Mouse (Mus musculus): ENCODE results near the gene Pparg. TPM values are rescaled to one million over a fixed set of nuclear protein-coding genes. Genes with fewer than 3 reads are reported as not detected.
A peak's percentile ranks its signal among the peaks of the same experiment; 100 is the strongest.

The Pparg gene
- 17.8 and 20.5 TPM in 2 replicates for polyA plus RNA-seq (2015; fragmentation: Nextera tagmentation; extraction: Ambion mirVana)

- Histone ChIP-seq H3K27ac (ENCODE audit: low read depth, low read length) (peak within 1 kb of the TSS; percentile 78), H3K4me2 (replicated peaks; ENCODE audit: low read depth) (peak within 1 kb of the TSS; percentile 86), H3K9ac (ENCODE audit: low read depth, low read length) (peak within 1 kb of the TSS; percentile 75), H3K9me3 (ENCODE audit: control insufficient read depth) (no peaks in the 10 kb centered on the region), H3K27me3 (replicated peaks; ENCODE audit: control insufficient read depth, insufficient read depth, low read length) (no peaks in the 10 kb centered on the region), H3K4me3 (ENCODE audit: low read depth, low read length) (peak within 1 kb of the TSS; percentile 51), H3K4me1 (replicated peaks; ENCODE audit: control insufficient read depth, insufficient read depth, low read length) (no peaks in the 10 kb centered on the region), H3K36me3 (ENCODE audit: control insufficient read depth, insufficient read depth) (no peaks in the 10 kb centered on the region)
- under 1% methylated on average over 76 of the region's 76 CpGs for WGBS
- TF ChIP-seq CTCF (IDR thresholded peaks at IDR 0.05; ENCODE audit: low read depth): peak; percentile 61
- peak; percentile 88 for ATAC-seq
Measured at GRCm38 (mm10) chr6:115360776-115361605, at the start of gene Pparg. Pparg (plus strand) TSS chr6:115360951.

GRCm38 (mm10) chr6:115312780-115313179 is 48.0 kb upstream of the Pparg start:
- Histone ChIP-seq H3K36me3 (ENCODE audit: control insufficient read depth, insufficient read depth) (no peaks in the 10 kb centered on the region), H3K4me1 (replicated peaks; ENCODE audit: control insufficient read depth, insufficient read depth, low read length) (peaks cover 9% of the 10 kb centered on the region; the same call in 1 of the 2 replicates), H3K9ac (ENCODE audit: low read depth, low read length) (no peak overlapping the region), H3K27ac (ENCODE audit: low read depth, low read length) (no peak overlapping the region), H3K27me3 (replicated peaks; ENCODE audit: control insufficient read depth, insufficient read depth, low read length) (no peaks in the 10 kb centered on the region), H3K4me2 (replicated peaks; ENCODE audit: low read depth) (no peak overlapping the region), H3K9me3 (ENCODE audit: control insufficient read depth) (no peaks in the 10 kb centered on the region), H3K4me3 (ENCODE audit: low read depth, low read length) (no peak overlapping the region)
- TF ChIP-seq CTCF (IDR thresholded peaks at IDR 0.05; ENCODE audit: low read depth): no peak
- ATAC-seq: no peak
- 70% methylated on average over 12 of the region's 12 CpGs for WGBS

- Histone ChIP-seq H3K9ac (ENCODE audit: low read depth, low read length) (no peak overlapping the region), H3K27ac (ENCODE audit: low read depth, low read length) (no peak overlapping the region), H3K36me3 (ENCODE audit: control insufficient read depth, insufficient read depth) (no peaks in the 10 kb centered on the region), H3K27me3 (replicated peaks; ENCODE audit: control insufficient read depth, insufficient read depth, low read length) (no peaks in the 10 kb centered on the region), H3K9me3 (ENCODE audit: control insufficient read depth) (no peaks in the 10 kb centered on the region), H3K4me1 (replicated peaks; ENCODE audit: control insufficient read depth, insufficient read depth, low read length) (peaks cover 9% of the 10 kb centered on the region; the same call in 1 of the 2 replicates), H3K4me2 (replicated peaks; ENCODE audit: low read depth) (no peak overlapping the region), H3K4me3 (ENCODE audit: low read depth, low read length) (no peak overlapping the region)
- TF ChIP-seq CTCF (IDR thresholded peaks at IDR 0.05; ENCODE audit: low read depth): no peak
- WGBS: 30% methylated on average over 9 of the region's 9 CpGs
- peak; percentile 55; the same call in 1 of the 2 replicates for ATAC-seq
Measured at GRCm38 (mm10) chr6:115313235-115313738, 47.5 kb upstream of the Pparg start.

GRCm38 (mm10) chr6:115313910-115314309 is 46.8 kb upstream of the Pparg start:
- Histone ChIP-seq H3K4me3 (ENCODE audit: low read depth, low read length) (no peak overlapping the region), H3K4me2 (replicated peaks; ENCODE audit: low read depth) (no peak overlapping the region), H3K36me3 (ENCODE audit: control insufficient read depth, insufficient read depth) (no peaks in the 10 kb centered on the region), H3K4me1 (replicated peaks; ENCODE audit: control insufficient read depth, insufficient read depth, low read length) (peaks cover 13% of the 10 kb centered on the region), H3K27me3 (replicated peaks; ENCODE audit: control insufficient read depth, insufficient read depth, low read length) (no peaks in the 10 kb centered on the region), H3K9me3 (ENCODE audit: control insufficient read depth) (no peaks in the 10 kb centered on the region), H3K27ac (ENCODE audit: low read depth, low read length) (no peak overlapping the region), H3K9ac (ENCODE audit: low read depth, low read length) (no peak overlapping the region)
- WGBS: 23% methylated on average over 7 of the region's 7 CpGs
- no peak for TF ChIP-seq CTCF (IDR thresholded peaks at IDR 0.05; ENCODE audit: low read depth)
- no peak for ATAC-seq

GRCm38 (mm10) chr6:115315770-115316169 is 45.0 kb upstream of the Pparg start:
- WGBS: 42% methylated on average over 4 of the region's 4 CpGs
- Histone ChIP-seq H3K27me3 (replicated peaks; ENCODE audit: control insufficient read depth, insufficient read depth, low read length) (no peaks in the 10 kb centered on the region), H3K4me1 (replicated peaks; ENCODE audit: control insufficient read depth, insufficient read depth, low read length) (peaks cover 13% of the 10 kb centered on the region), H3K36me3 (ENCODE audit: control insufficient read depth, insufficient read depth) (no peaks in the 10 kb centered on the region), H3K27ac (ENCODE audit: low read depth, low read length) (no peak overlapping the region), H3K9ac (ENCODE audit: low read depth, low read length) (no peak overlapping the region), H3K4me3 (ENCODE audit: low read depth, low read length) (no peak overlapping the region), H3K4me2 (replicated peaks; ENCODE audit: low read depth) (no peak overlapping the region), H3K9me3 (ENCODE audit: control insufficient read depth) (no peaks in the 10 kb centered on the region)
- ATAC-seq: peak; percentile 93
- no peak for TF ChIP-seq CTCF (IDR thresholded peaks at IDR 0.05; ENCODE audit: low read depth)

- Histone ChIP-seq H3K9me3 (ENCODE audit: control insufficient read depth) (no peaks in the 10 kb centered on the region), H3K4me3 (ENCODE audit: low read depth, low read length) (no peak overlapping the region), H3K27ac (ENCODE audit: low read depth, low read length) (no peak overlapping the region), H3K36me3 (ENCODE audit: control insufficient read depth, insufficient read depth) (no peaks in the 10 kb centered on the region), H3K4me2 (replicated peaks; ENCODE audit: low read depth) (no peak overlapping the region), H3K4me1 (replicated peaks; ENCODE audit: control insufficient read depth, insufficient read depth, low read length) (peaks cover 13% of the 10 kb centered on the region), H3K27me3 (replicated peaks; ENCODE audit: control insufficient read depth, insufficient read depth, low read length) (no peaks in the 10 kb centered on the region), H3K9ac (ENCODE audit: low read depth, low read length) (no peak overlapping the region)
- WGBS: 68% methylated on average over 11 of the region's 11 CpGs
- TF ChIP-seq CTCF (IDR thresholded peaks at IDR 0.05; ENCODE audit: low read depth): no peak
- no peak for ATAC-seq
Measured at GRCm38 (mm10) chr6:115316811-115317221, 43.9 kb upstream of the Pparg start.
